Mouse (Mus musculus): ENCODE results near the gene Sfrp4. TPM values are rescaled to one million over a fixed set of nuclear protein-coding genes. Genes with fewer than 3 reads are reported as not detected.

The Sfrp4 gene
- total RNA-seq, 2 experiments from 2014 or later: 3.6 to 5.1 TPM

GRCm38 (mm10) chr13:19630768-19631709 is 8.1 kb downstream of the Sfrp4 start:
- DNase-seq (ENCODE audit: low spot score in 2 of 2): no peak

GRCm38 (mm10) chr13:19636131-19636530 is 13.2 kb downstream of the Sfrp4 start:
- DNase-seq (ENCODE audit: low spot score in 2 of 2): no peak

- no peak for DNase-seq (ENCODE audit: low spot score in 2 of 2)
Observed at GRCm38 (mm10) chr13:19640203-19640851, 17.4 kb downstream of the Sfrp4 start.

GRCm38 (mm10) chr13:19643519-19643918 is 20.6 kb downstream of the Sfrp4 start:
- DNase-seq (ENCODE audit: low spot score in 2 of 2): no peak

GRCm38 (mm10) chr13:19644225-19644624 is 21.3 kb downstream of the Sfrp4 start:
- no peak for DNase-seq (ENCODE audit: low spot score in 2 of 2)

- DNase-seq (ENCODE audit: low spot score in 2 of 2): no peak
Observed at GRCm38 (mm10) chr13:19649824-19650223, 26.9 kb downstream of the Sfrp4 start.

GRCm38 (mm10) chr13:19652405-19652804 is 29.5 kb downstream of the Sfrp4 start:
- no peak for DNase-seq (ENCODE audit: low spot score in 2 of 2)

GRCm38 (mm10) chr13:19668355-19669140 is 45.6 kb downstream of the Sfrp4 start:
- DNase-seq (ENCODE audit: low spot score in 2 of 2): no peak

- no peak for DNase-seq (ENCODE audit: low spot score in 2 of 2)
Observed at GRCm38 (mm10) chr13:19674025-19674424, 51.1 kb downstream of the Sfrp4 start.

- DNase-seq (ENCODE audit: low spot score in 2 of 2): no peak
Observed at GRCm38 (mm10) chr13:19674601-19675000, 51.7 kb downstream of the Sfrp4 start.

Other genes with a start within 250 kb of the Sfrp4 start
- 10 to 100 TPM; 40.0 to 43.4 TPM for gene Stard3nl, start 227.3 kb upstream of the Sfrp4 start, total RNA-seq (2021)
- 10 to 100 TPM; 18.1 to 20.4 TPM for gene Epdr1, start 3.2 kb upstream of the Sfrp4 start, total RNA-seq (2021)
- gene Nme8, start 74.7 kb downstream of the Sfrp4 start, total RNA-seq (2021): not detected
- gene Gpr141, start 201.2 kb downstream of the Sfrp4 start, total RNA-seq (2021): under 1 TPM; 0.14 to 0.56 TPM